Mouse (Mus musculus): ENCODE data around the gene Iars. TPM values are rescaled to one million over a fixed set of nuclear protein-coding genes. Genes with fewer than 3 reads are reported as not detected.

Iars gene
- polyA plus RNA-seq, 1 experiment from 2014 or later = 86.8 TPM

GRCm38 (mm10) chr13:49738011-49738410, 56.1 kb downstream of the Iars start:
- Histone ChIP-seq H3K9ac (no peak overlapping the region), H3K4me3 (ENCODE audit: low read depth, low read length) (no peak overlapping the region), H3K36me3 (ENCODE audit: insufficient read depth) (peaks cover 28% of the 10 kb centered on the region), H3K9me3 (ENCODE audit: low read depth, low read length) (no peaks in the 10 kb centered on the region), H3K4me2 (no peak overlapping the region), H3K27ac (ENCODE audit: low read depth) (no peak overlapping the region), H3K27me3 (ENCODE audit: insufficient read depth, low read length) (no peaks in the 10 kb centered on the region), H3K4me1 (ENCODE audit: insufficient read depth) (no peaks in the 10 kb centered on the region)
- no peak for TF ChIP-seq CTCF (IDR thresholded peaks at IDR 0.05; ENCODE audit: low read depth)
- DNase-seq (no peak), ATAC-seq (ENCODE audit: insufficient read depth) (no peak)
- 92% methylated on average over 2 of the region's 2 CpGs for WGBS

GRCm38 (mm10) chr13:49741285-49742040, 59.6 kb downstream of the Iars start:
- Histone ChIP-seq H3K36me3 (ENCODE audit: insufficient read depth) (no peaks in the 10 kb centered on the region), H3K9ac (no peak overlapping the region), H3K27ac (ENCODE audit: low read depth) (no peak overlapping the region), H3K4me2 (no peak overlapping the region), H3K27me3 (ENCODE audit: insufficient read depth, low read length) (no peaks in the 10 kb centered on the region), H3K4me1 (ENCODE audit: insufficient read depth) (no peaks in the 10 kb centered on the region), H3K9me3 (ENCODE audit: low read depth, low read length) (no peaks in the 10 kb centered on the region), H3K4me3 (ENCODE audit: low read depth, low read length) (no peak overlapping the region)
- no peak for ATAC-seq (ENCODE audit: insufficient read depth)
- WGBS = 89% methylated on average over 16 of the region's 16 CpGs
- no peak for TF ChIP-seq CTCF (IDR thresholded peaks at IDR 0.05; ENCODE audit: low read depth)
- no peak for DNase-seq

- H3K9ac ChIP-seq = no peak overlapping the region
- ATAC-seq (ENCODE audit: insufficient read depth) (no peak), DNase-seq (no peak)
- no peaks in the 10 kb centered on the region for H3K4me1 ChIP-seq (ENCODE audit: insufficient read depth)
- no peak for TF ChIP-seq CTCF (IDR thresholded peaks at IDR 0.05; ENCODE audit: low read depth)
- H3K4me3 ChIP-seq (ENCODE audit: low read depth, low read length) = no peak overlapping the region
- H3K4me2 ChIP-seq = no peak overlapping the region
- H3K27me3 ChIP-seq (ENCODE audit: insufficient read depth, low read length) = no peaks in the 10 kb centered on the region
- no peaks in the 10 kb centered on the region for H3K9me3 ChIP-seq (ENCODE audit: low read depth, low read length)
- no peak overlapping the region for H3K27ac ChIP-seq (ENCODE audit: low read depth)
- no peaks in the 10 kb centered on the region for H3K36me3 ChIP-seq (ENCODE audit: insufficient read depth)
- 84% methylated on average over 9 of the region's 9 CpGs for WGBS
Observed at GRCm38 (mm10) chr13:49756591-49756990, 74.7 kb downstream of the Iars start.

- Histone ChIP-seq H3K27ac (ENCODE audit: low read depth) (no peak overlapping the region), H3K9me3 (ENCODE audit: low read depth, low read length) (no peaks in the 10 kb centered on the region), H3K4me2 (no peak overlapping the region), H3K9ac (no peak overlapping the region), H3K4me3 (ENCODE audit: low read depth, low read length) (no peak overlapping the region), H3K27me3 (ENCODE audit: insufficient read depth, low read length) (no peaks in the 10 kb centered on the region), H3K36me3 (ENCODE audit: insufficient read depth) (no peaks in the 10 kb centered on the region), H3K4me1 (ENCODE audit: insufficient read depth) (no peaks in the 10 kb centered on the region)
- DNase-seq = no peak
- WGBS = 81% methylated on average over 4 of the region's 4 CpGs
- no peak for TF ChIP-seq CTCF (IDR thresholded peaks at IDR 0.05; ENCODE audit: low read depth)
- no peak for ATAC-seq (ENCODE audit: insufficient read depth)
Observed at GRCm38 (mm10) chr13:49757966-49758365, 76.1 kb downstream of the Iars start.

GRCm38 (mm10) chr13:49760675-49761074, 78.8 kb downstream of the Iars start:
- Histone ChIP-seq H3K4me3 (ENCODE audit: low read depth, low read length) (no peak overlapping the region), H3K36me3 (ENCODE audit: insufficient read depth) (no peaks in the 10 kb centered on the region)
- WGBS = 48% methylated on average over 1 of the region's 1 CpGs

GRCm38 (mm10) chr13:49762208-49762607, 80.3 kb downstream of the Iars start:
- no peak overlapping the region for H3K4me2 ChIP-seq
- no peaks in the 10 kb centered on the region for H3K4me1 ChIP-seq (ENCODE audit: insufficient read depth)
- no peak overlapping the region for H3K27ac ChIP-seq (ENCODE audit: low read depth)
- ATAC-seq (ENCODE audit: insufficient read depth) (no peak), DNase-seq (no peak)
- H3K36me3 ChIP-seq (ENCODE audit: insufficient read depth) = no peaks in the 10 kb centered on the region
- TF ChIP-seq CTCF (IDR thresholded peaks at IDR 0.05; ENCODE audit: low read depth) = no peak
- H3K9me3 ChIP-seq (ENCODE audit: low read depth, low read length) = no peaks in the 10 kb centered on the region
- no peak overlapping the region for H3K4me3 ChIP-seq (ENCODE audit: low read depth, low read length)
- no peak overlapping the region for H3K9ac ChIP-seq
- WGBS = 89% methylated on average over 14 of the region's 14 CpGs
- no peaks in the 10 kb centered on the region for H3K27me3 ChIP-seq (ENCODE audit: insufficient read depth, low read length)

More at GRCm38 (mm10) chr13:49760675-49761074, 78.8 kb downstream of the Iars start:
- H3K9me3 ChIP-seq (ENCODE audit: low read depth, low read length) = no peaks in the 10 kb centered on the region
- no peak overlapping the region for H3K4me2 ChIP-seq
- H3K27me3 ChIP-seq (ENCODE audit: insufficient read depth, low read length) = no peaks in the 10 kb centered on the region
- ATAC-seq (ENCODE audit: insufficient read depth) = no peak
- TF ChIP-seq CTCF (IDR thresholded peaks at IDR 0.05; ENCODE audit: low read depth) = no peak
- DNase-seq = no peak
- H3K4me1 ChIP-seq (ENCODE audit: insufficient read depth) = no peaks in the 10 kb centered on the region
- no peak overlapping the region for H3K9ac ChIP-seq
- no peak overlapping the region for H3K27ac ChIP-seq (ENCODE audit: low read depth)

- TF ChIP-seq CTCF (IDR thresholded peaks at IDR 0.05; ENCODE audit: low read depth) = no peak
- Histone ChIP-seq H3K9me3 (ENCODE audit: low read depth, low read length) (no peaks in the 10 kb centered on the region), H3K4me2 (no peak overlapping the region), H3K36me3 (ENCODE audit: insufficient read depth) (no peaks in the 10 kb centered on the region), H3K27ac (ENCODE audit: low read depth) (no peak overlapping the region), H3K27me3 (ENCODE audit: insufficient read depth, low read length) (no peaks in the 10 kb centered on the region), H3K4me3 (ENCODE audit: low read depth, low read length) (no peak overlapping the region), H3K9ac (no peak overlapping the region), H3K4me1 (ENCODE audit: insufficient read depth) (no peaks in the 10 kb centered on the region)
- ATAC-seq (ENCODE audit: insufficient read depth) = no peak
- no peak for DNase-seq
- 89% methylated on average over 8 of the region's 8 CpGs for WGBS
Observed at GRCm38 (mm10) chr13:49765306-49765705, 83.4 kb downstream of the Iars start.

Measured in lung, embryonic 14.5 days (tissue).